Mouse (Mus musculus) forebrain, embryonic 13.5 days (tissue): ENCODE results near the gene Akt2. TPM values are rescaled to one million over a fixed set of nuclear protein-coding genes. Genes with fewer than 3 reads are reported as not detected.

Experiments used
- ATAC-seq: fragments of 200-750 bp; cut with Nextera tagmentation; 2 replicates; pipeline ENCODE4 v1.8.0; 2017
- H3K27ac ChIP-seq: fragments of 300-500 bp; sonication (generic); 2 replicates; pipeline ENCODE4 v1.5.1; 2015; ENCODE audit warnings: inconsistent platforms, mild to moderate bottlenecking, moderate library complexity
- H3K27me3 ChIP-seq: fragments of 300-500 bp; sonication (generic); 2 replicates; pipeline ENCODE4 v1.6.1; 2015; ENCODE audit warnings: mild to moderate bottlenecking, inconsistent platforms
- H3K36me3 ChIP-seq: fragments of 300-500 bp; sonication (generic); 2 replicates; pipeline ENCODE4 v1.6.1; 2015; ENCODE audit warnings: mild to moderate bottlenecking, inconsistent platforms; ENCODE audit not compliant: poor library complexity, severe bottlenecking
- H3K4me1 ChIP-seq: fragments of 300-500 bp; sonication (generic); 2 replicates; pipeline ENCODE4 v1.6.1; 2015; ENCODE audit warnings: inconsistent platforms
- H3K4me2 ChIP-seq: fragments of 300-500 bp; sonication (generic); 2 replicates; pipeline ENCODE4 v1.6.1; 2015; ENCODE audit warnings: inconsistent platforms, mild to moderate bottlenecking, moderate library complexity
- H3K4me3 ChIP-seq: fragments of 300-500 bp; sonication (generic); 2 replicates; pipeline ENCODE4 v1.5.1; 2015; ENCODE audit warnings: mild to moderate bottlenecking, inconsistent platforms
- H3K9ac ChIP-seq: fragments of 300-500 bp; sonication (generic); 2 replicates; pipeline ENCODE4 v1.6.1; 2015; ENCODE audit warnings: mild to moderate bottlenecking, inconsistent platforms
- H3K9me3 ChIP-seq: fragments of 300-500 bp; sonication (generic); replicated peaks from 2 replicates; pipeline ENCODE4 v1.6.1; 2016; ENCODE audit warnings: inconsistent platforms
- WGBS: fragments of 180-500 bp; shearing (Covaris S2); methylation state at CpG from one replicate; pipeline ENCODE4 v1.1.7; 2015; 5-methylcytosine and 5-hydroxymethylcytosine counted together
- polyA plus RNA-seq: library from polyadenylated mRNA; unstranded; fragments of >200 nt; fragmentation: Nextera tagmentation; extraction: Ambion mirVana; gene quantifications from 2 replicates; pipeline ENCODE4 v1.2.1, GENCODE M21; 2015

The Akt2 gene
- polyA plus RNA-seq, 1 experiment from 2014 or later, result 75.2 TPM

DNA sequence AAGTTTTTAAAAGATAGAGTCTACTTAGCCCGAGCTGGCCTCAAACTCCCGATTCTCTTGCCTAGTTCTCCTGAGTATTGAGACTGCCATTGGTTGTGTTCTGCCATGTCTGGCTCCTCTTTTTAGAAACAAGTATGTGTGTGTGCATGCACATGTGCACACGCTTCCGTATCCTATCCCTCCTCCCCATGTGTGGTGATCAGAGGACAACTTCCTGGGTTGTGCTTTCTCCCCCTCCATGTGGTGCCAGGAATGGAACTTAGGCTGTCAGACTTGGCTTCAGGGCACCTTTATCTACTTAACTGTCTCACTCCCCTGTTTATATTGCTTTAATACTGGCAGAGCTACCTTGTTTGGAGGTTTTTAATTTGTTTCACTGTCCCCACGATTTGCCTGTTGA lies 93.9 kb downstream of the Akt2 start:
- Histone ChIP-seq H3K27ac (no peak overlapping the region), H3K4me2 (peak overlapping the region; percentile 51), H3K27me3 (no peaks in the 10 kb centered on the region), H3K9ac (peak overlapping the region; percentile 45; the same call in 1 of the 2 replicates), H3K36me3 (no peaks in the 10 kb centered on the region), H3K4me1 (peaks cover 22% of the 10 kb centered on the region), H3K9me3 (no peaks in the 10 kb centered on the region), H3K4me3 (peak overlapping the region; percentile 23)
- no peak for ATAC-seq
- 38% methylated on average over 5 of the region's 5 CpGs for WGBS

DNA sequence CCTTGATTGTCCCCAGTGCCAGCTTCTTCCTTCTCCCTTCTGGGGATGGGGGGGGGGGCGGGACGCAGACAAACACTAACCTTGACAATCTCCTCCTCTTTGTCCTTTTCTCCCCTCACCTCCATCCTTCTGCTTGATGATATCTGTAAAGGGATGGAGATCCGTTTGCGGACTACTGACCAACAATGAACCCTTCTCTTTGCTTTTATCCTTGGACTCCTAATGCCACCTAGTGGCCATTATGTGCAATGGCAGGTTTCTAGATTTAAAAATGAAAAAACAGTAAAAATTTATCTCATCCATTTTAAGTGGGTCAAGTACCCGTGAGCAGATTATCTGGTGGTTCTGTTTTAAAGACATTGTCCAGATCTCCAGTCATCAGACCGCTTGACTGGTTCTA lies 94.3 kb downstream of the Akt2 start:
- H3K4me1 ChIP-seq, result peaks cover 25% of the 10 kb centered on the region
- no peak for ATAC-seq
- no peaks in the 10 kb centered on the region for H3K9me3 ChIP-seq
- H3K27me3 ChIP-seq, result no peaks in the 10 kb centered on the region
- H3K9ac ChIP-seq, result peak overlapping the region; percentile 45; the same call in 1 of the 2 replicates
- H3K36me3 ChIP-seq, result no peaks in the 10 kb centered on the region
- 1% methylated on average over 6 of the region's 6 CpGs for WGBS
- peak overlapping the region; percentile 51 for H3K4me2 ChIP-seq
- H3K4me3 ChIP-seq, result peak overlapping the region; percentile 23
- H3K27ac ChIP-seq, result no peak overlapping the region

DNA sequence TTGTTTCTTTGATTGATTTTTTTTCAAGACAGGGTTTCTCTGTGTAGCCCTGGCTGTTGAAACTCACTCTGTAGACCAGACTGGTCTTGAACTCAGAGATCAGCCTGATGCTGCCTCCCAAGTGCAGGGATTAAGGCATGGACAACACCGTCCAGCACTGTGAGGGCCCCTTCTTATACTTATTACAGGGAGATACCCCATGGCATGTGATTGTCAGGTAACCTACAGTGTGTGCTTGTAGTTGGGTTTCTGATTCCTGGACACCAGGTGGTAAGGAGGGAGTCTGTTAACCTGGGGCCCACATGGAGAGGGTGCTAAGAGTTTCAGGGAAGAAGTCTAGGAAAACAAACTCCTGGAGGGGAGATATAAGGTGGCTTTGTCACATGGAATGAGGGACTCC lies 95.7 kb downstream of the Akt2 start:
- no peaks in the 10 kb centered on the region for H3K27me3 ChIP-seq
- no peak overlapping the region for H3K4me2 ChIP-seq
- no peak overlapping the region for H3K27ac ChIP-seq
- H3K9me3 ChIP-seq, result no peaks in the 10 kb centered on the region
- H3K4me1 ChIP-seq, result peaks cover 26% of the 10 kb centered on the region
- 83% methylated on average over 1 of the region's 1 CpGs for WGBS
- no peak for ATAC-seq
- H3K9ac ChIP-seq, result no peak overlapping the region
- H3K36me3 ChIP-seq, result no peaks in the 10 kb centered on the region
- no peak overlapping the region for H3K4me3 ChIP-seq

DNA sequence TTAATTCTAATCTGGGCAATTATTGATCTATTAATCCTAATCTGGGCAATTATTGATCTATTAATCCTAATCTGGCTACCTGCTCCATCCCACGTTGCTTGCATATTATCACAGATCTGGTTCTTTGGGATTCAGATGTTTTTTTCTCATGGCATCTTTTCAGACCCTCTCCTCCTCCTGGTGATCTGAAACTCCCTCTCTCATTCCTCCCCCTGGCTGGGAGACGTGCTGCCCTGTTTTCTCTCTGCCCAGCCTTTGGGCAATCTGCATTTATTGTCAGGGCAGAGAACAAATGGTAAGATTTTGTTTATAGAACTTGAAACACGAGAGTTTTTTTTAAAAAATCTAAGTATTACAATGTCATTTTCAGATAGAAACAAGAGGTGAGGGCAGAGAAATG lies 96.5 kb downstream of the Akt2 start:
- H3K4me2 ChIP-seq, result peak overlapping the region; percentile 73
- H3K9ac ChIP-seq, result peak overlapping the region; percentile 77
- no peak overlapping the region for H3K27ac ChIP-seq
- H3K4me1 ChIP-seq, result peaks cover 26% of the 10 kb centered on the region
- H3K36me3 ChIP-seq, result no peaks in the 10 kb centered on the region
- 67% methylated on average over 3 of the region's 3 CpGs for WGBS
- ATAC-seq, result no peak
- no peaks in the 10 kb centered on the region for H3K27me3 ChIP-seq
- H3K9me3 ChIP-seq, result no peaks in the 10 kb centered on the region
- peak overlapping the region; percentile 50 for H3K4me3 ChIP-seq

DNA sequence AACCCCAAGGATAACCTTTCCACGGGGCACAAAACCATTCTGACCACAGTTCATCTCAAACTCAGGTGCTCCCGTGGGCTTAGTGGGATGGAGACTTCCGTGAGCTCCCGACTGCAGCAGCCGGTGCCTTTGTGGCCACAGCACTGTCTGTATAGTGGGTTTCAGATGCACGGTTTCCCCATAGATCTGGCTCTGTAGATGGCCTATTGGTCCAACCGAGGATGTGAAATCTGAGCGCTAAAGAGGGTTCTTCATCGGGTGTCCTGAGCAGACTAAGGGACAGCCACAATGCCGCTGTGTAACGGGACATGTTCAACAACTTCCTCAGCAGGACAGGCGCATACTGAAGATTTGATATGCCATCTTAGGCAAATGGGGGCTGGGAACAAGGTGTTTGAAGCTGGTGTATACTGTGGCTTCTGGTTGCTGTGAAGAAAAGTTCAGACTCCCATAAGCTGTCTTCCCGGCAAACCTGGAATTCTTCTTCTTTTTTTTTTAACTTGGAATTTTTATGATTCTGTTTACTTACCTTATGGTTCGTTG lies 97.0 kb downstream of the Akt2 start:
- no peaks in the 10 kb centered on the region for H3K36me3 ChIP-seq
- no peaks in the 10 kb centered on the region for H3K27me3 ChIP-seq
- peak overlapping the region; percentile 77 for H3K9ac ChIP-seq
- peak overlapping the region; percentile 50 for H3K4me3 ChIP-seq
- H3K4me1 ChIP-seq, result peaks cover 26% of the 10 kb centered on the region
- peak overlapping the region; percentile 71 for H3K27ac ChIP-seq
- H3K9me3 ChIP-seq, result no peaks in the 10 kb centered on the region
- ATAC-seq, result no peak
- H3K4me2 ChIP-seq, result peak overlapping the region; percentile 73
- 35% methylated on average over 14 of the region's 14 CpGs for WGBS

DNA sequence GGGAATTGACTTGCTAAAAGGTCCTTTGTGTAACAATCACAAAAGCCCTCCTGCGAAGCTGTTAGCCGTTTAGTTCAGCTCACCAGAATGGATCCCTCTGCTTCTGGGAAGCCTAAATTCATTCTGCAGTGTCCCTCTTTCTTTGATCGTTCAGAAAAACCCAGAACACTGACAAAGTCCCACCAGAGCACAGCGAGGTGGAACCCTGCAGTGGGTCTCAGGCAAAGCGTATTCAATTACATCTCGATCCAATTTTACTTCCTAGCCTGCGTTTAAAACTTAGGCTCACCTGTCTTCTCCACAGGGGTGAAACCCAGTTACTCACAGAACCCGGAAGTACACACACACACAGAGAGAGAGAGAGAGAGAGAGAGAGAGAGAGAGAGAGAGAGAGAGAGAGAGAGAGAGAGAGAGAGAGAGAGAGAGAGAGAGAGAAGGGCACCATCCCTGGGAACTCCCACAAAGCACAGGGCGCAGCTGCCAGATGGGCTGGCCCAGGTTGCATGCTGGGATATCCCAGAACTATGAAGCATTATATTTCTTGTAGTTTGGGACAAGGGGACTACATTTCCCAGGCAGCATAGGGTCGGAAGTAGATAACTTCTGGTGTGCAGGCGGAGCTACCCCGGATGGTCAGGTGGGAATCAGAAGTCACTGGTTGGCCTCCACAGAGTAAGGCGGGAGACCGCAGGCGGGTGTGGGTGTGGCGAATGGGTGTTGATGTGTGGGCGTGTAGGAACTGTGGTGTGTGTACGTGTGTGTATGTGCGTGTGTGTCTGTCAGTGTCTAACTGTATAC lies 97.7 kb downstream of the Akt2 start, which contains the start of gene Zfp607b:
Zfp607b (plus strand) TSS at position 526 of the 798 bp plus-strand sequence.
- peak within 1 kb of the TSS; percentile 71 for H3K27ac ChIP-seq
- no peaks in the 10 kb centered on the region for H3K27me3 ChIP-seq
- peak within 1 kb of the TSS; percentile 50 for H3K4me3 ChIP-seq
- H3K4me2 ChIP-seq, result peak within 1 kb of the TSS; percentile 73
- H3K36me3 ChIP-seq, result peaks cover 3% of the 10 kb centered on the region; the same call in 1 of the 2 replicates
- peak within 1 kb of the TSS; percentile 77 for H3K9ac ChIP-seq
- no peaks in the 10 kb centered on the region for H3K9me3 ChIP-seq
- ATAC-seq, result peak; percentile 98
- peaks cover 26% of the 10 kb centered on the region for H3K4me1 ChIP-seq
- WGBS, result under 1% methylated on average over 19 of the region's 19 CpGs

Other genes with a start within 250 kb of the Akt2 start
- gene Shkbp1, start 235.5 kb upstream of the Akt2 start, polyA plus RNA-seq, result 85.4 and 89.3 TPM in 2 replicates
- gene Gm20479, start 234.1 kb upstream of the Akt2 start, polyA plus RNA-seq, result 0.62 TPM in 1 of 2 replicates, not detected in the other
- 0.43 and 0.71 TPM in 2 replicates for gene Sptbn4, start 143.9 kb upstream of the Akt2 start, polyA plus RNA-seq
- gene Blvrb, start 143.6 kb upstream of the Akt2 start, polyA plus RNA-seq, result 16.8 and 17.3 TPM in 2 replicates
- 18.8 and 19.2 TPM in 2 replicates for gene Sertad3, start 117.8 kb upstream of the Akt2 start, polyA plus RNA-seq
- 8.5 and 8.7 TPM in 2 replicates for gene Sertad1, start 104.6 kb upstream of the Akt2 start, polyA plus RNA-seq
- gene Prx, start 92.2 kb upstream of the Akt2 start, polyA plus RNA-seq, result 1.5 and 1.8 TPM in 2 replicates
- gene Hipk4, start 68.3 kb upstream of the Akt2 start, polyA plus RNA-seq, result 0.50 and 0.56 TPM in 2 replicates
- gene Pld3, start 38.3 kb upstream of the Akt2 start, polyA plus RNA-seq, result 68.2 and 72.8 TPM in 2 replicates
- 35.1 and 36.5 TPM in 2 replicates for gene 2310022A10Rik, start 38.3 kb upstream of the Akt2 start, polyA plus RNA-seq
- 37.3 and 42.7 TPM in 2 replicates for gene Ttc9b, start 62.4 kb downstream of the Akt2 start, polyA plus RNA-seq
- gene Map3k10, start 83.0 kb downstream of the Akt2 start, polyA plus RNA-seq, result 9.0 TPM in 2 replicates
- 10.8 and 12.3 TPM in 2 replicates for gene Zfp607b, start 97.8 kb downstream of the Akt2 start, polyA plus RNA-seq
- 116 and 129 TPM in 2 replicates for gene Zfp60, start 139.8 kb downstream of the Akt2 start, polyA plus RNA-seq
- 2.9 and 3.2 TPM in 2 replicates for gene Zfp626, start 215.6 kb downstream of the Akt2 start, polyA plus RNA-seq
- gene Zfp59, start 247.1 kb downstream of the Akt2 start, polyA plus RNA-seq, result 10.1 and 11.1 TPM in 2 replicates